Comparison of ENCODE assay signal across 8 mouse cellular contexts in the genomic region with DNA sequence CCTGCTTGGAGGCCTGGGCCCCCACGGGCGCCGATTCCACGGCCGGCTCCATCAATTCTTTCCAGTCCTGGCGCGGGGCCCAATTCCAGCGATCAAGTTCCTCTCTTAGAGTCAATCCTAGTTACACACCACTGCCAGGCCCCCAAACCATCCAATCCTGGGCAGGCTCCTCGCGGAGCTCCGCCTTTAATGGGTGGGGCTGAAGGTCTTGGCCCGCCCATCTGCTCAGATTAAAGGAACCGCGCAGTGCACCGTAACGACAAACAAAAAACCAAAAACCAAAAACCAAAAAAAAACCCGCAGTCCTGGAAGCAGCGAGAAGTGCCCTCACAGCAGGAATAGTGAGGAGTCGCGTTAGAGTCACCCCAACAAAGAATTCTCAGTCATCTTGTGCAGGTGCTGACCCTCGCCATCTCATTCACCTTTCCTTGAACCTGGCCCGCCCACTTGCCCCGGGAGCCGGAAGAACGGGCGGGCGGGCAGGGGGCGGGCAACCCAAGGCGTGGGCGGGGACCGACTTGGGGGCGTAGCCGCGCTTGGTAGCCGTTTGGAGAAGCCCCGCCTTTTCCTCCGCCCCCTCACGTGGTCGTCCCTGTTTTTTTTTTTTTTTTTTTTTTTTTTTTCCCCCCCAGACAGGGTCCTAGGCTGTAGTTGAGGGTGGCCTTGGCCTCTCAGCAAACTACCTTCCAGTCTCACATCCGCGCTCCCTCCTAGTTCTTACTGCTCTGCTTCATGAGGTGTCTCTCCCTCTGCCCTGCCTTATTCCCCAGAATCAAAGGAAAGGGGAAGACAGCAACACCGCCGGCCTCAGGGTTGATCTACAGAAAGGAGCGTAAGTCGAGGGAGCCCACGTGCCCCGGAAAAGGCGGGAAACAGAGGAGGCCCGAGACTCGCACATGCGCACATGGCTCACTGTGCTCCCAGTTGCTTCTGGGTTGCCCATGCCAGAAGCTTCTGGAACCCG. TPM values are rescaled to one million over a fixed set of nuclear protein-coding genes. Genes with fewer than 3 reads are reported as not detected.
DNase-seq lines count a peak whose midpoint lies in the region; ATAC-seq and TF ChIP-seq lines count a peak whose summit lies in the region.

No protein-coding gene starts in this region.

- H3K4me2 ChIP-seq in heart, embryonic 12.5 days, result peak overlapping the region; percentile 84
- H3K4me2 ChIP-seq in kidney, postnatal 0 days (ENCODE audit: low read length), result peak overlapping the region; percentile 87
- peak overlapping the region; percentile 97 for H3K4me2 ChIP-seq in liver, embryonic 11.5 days
- peak overlapping the region; percentile 76 for H3K4me2 ChIP-seq in stomach, embryonic 14.5 days (replicated peaks; ENCODE audit: low read depth, low read length)

- TF ChIP-seq POLR2A in brain, embryonic 14.5 days (IDR thresholded peaks at IDR 0.05; ENCODE audit: borderline replicate concordance, extremely low read depth, insufficient read depth, insufficient read length, poor library complexity, severe bottlenecking), result no peak

- no peaks in the 10 kb centered on the region for H3K79me2 ChIP-seq in C2C12 (ENCODE audit: control insufficient read depth, insufficient read depth)

- no peaks in the 10 kb centered on the region for H3K36me3 ChIP-seq in C2C12 (ENCODE audit: control insufficient read depth, insufficient read depth)
- no peaks in the 10 kb centered on the region; the same call in 1 of the 2 replicates for H3K36me3 ChIP-seq in erythroblast, embryonic 14.5 days (ENCODE audit: control insufficient read depth)
- H3K36me3 ChIP-seq in heart, embryonic 12.5 days, result no peaks in the 10 kb centered on the region
- no peaks in the 10 kb centered on the region for H3K36me3 ChIP-seq in kidney, postnatal 0 days (ENCODE audit: insufficient read depth, low read length)
- no peaks in the 10 kb centered on the region for H3K36me3 ChIP-seq in liver, embryonic 11.5 days (ENCODE audit: control insufficient read depth, insufficient read depth, low read length)
- H3K36me3 ChIP-seq in stomach, embryonic 14.5 days (ENCODE audit: control insufficient read depth, insufficient read depth, low read length), result no peaks in the 10 kb centered on the region

- ATAC-seq in heart, embryonic 12.5 days (ENCODE audit: insufficient number of reproducible peaks, low FRiP score), result peak; percentile 97
- peak; percentile 97 for ATAC-seq in kidney, postnatal 0 days (replicated peaks; ENCODE audit: low FRiP score, low read depth)
- ATAC-seq in liver, embryonic 11.5 days (replicated peaks; ENCODE audit: low FRiP score), result peak; percentile 96
- ATAC-seq in stomach, embryonic 14.5 days (ENCODE audit: insufficient number of reproducible peaks, insufficient read depth, low FRiP score, low read depth), result peak; percentile 96

- no peaks in the 10 kb centered on the region for H3K9me3 ChIP-seq in erythroblast, embryonic 14.5 days (ENCODE audit: control insufficient read depth, low read length)
- no peaks in the 10 kb centered on the region for H3K9me3 ChIP-seq in heart, embryonic 12.5 days (replicated peaks)
- no peaks in the 10 kb centered on the region for H3K9me3 ChIP-seq in kidney, postnatal 0 days (replicated peaks; ENCODE audit: low read length)
- H3K9me3 ChIP-seq in liver, embryonic 11.5 days (ENCODE audit: control insufficient read depth, low read length), result no peaks in the 10 kb centered on the region; the same call in 1 of the 2 replicates
- H3K9me3 ChIP-seq in stomach, embryonic 14.5 days (ENCODE audit: control insufficient read depth, low read depth, low read length), result no peaks in the 10 kb centered on the region

- WGBS in heart, embryonic 12.5 days, result 6% methylated on average over 51 of the region's 52 CpGs
- WGBS in kidney, postnatal 0 days, result 7% methylated on average over 49 of the region's 52 CpGs
- WGBS in liver, embryonic 11.5 days, result 6% methylated on average over 52 of the region's 52 CpGs
- 5% methylated on average over 50 of the region's 52 CpGs for WGBS in stomach, embryonic 14.5 days

- H3K79me3 ChIP-seq in C2C12 (ENCODE audit: low read depth), result no peaks in the 10 kb centered on the region

- H3K4me1 ChIP-seq in erythroblast, embryonic 14.5 days (ENCODE audit: control insufficient read depth), result peaks cover 41% of the 10 kb centered on the region
- H3K4me1 ChIP-seq in heart, embryonic 12.5 days (replicated peaks), result peaks cover 17% of the 10 kb centered on the region
- peaks cover 11% of the 10 kb centered on the region for H3K4me1 ChIP-seq in kidney, postnatal 0 days (replicated peaks; ENCODE audit: insufficient read depth, low read length)
- peaks cover 18% of the 10 kb centered on the region for H3K4me1 ChIP-seq in liver, embryonic 11.5 days (replicated peaks; ENCODE audit: control insufficient read depth, insufficient read depth, low read length)
- peaks cover 13% of the 10 kb centered on the region; the same call in 1 of the 2 replicates for H3K4me1 ChIP-seq in stomach, embryonic 14.5 days (ENCODE audit: control insufficient read depth, insufficient read depth, low read length)

- peak; percentile 98 for DNase-seq in brain, embryonic 14.5 days (ENCODE audit: low read depth)
- peak; percentile 97 for DNase-seq in kidney, postnatal 0 days (ENCODE audit: low spot score)
- peak; percentile 93 for DNase-seq in liver, embryonic 11.5 days (ENCODE audit: low spot score)
- DNase-seq in naive thymus-derived CD4-positive, alpha-beta T cell, adult 2 months (ENCODE audit: low read depth), result peak; percentile 97

- 0 out of 2 replicates have a peak overlapping the region, but pooled peaks have one; percentile 1 for H3K27ac ChIP-seq in heart, embryonic 12.5 days (ENCODE audit: poor library complexity, severe bottlenecking)
- H3K27ac ChIP-seq in kidney, postnatal 0 days, result peak overlapping the region; percentile 54
- H3K27ac ChIP-seq in liver, embryonic 11.5 days (ENCODE audit: low read depth, low read length), result no peak overlapping the region
- H3K27ac ChIP-seq in stomach, embryonic 14.5 days (ENCODE audit: low read length), result peak overlapping the region; percentile 58; the same call in 1 of the 2 replicates

- H3ac ChIP-seq in C2C12 (ENCODE audit: control insufficient read depth, insufficient read length, low read depth), result no peak overlapping the region

- no peak for TF ChIP-seq CTCF in C2C12 (IDR thresholded peaks at IDR 0.05; ENCODE audit: control insufficient read depth, insufficient read depth, insufficient read length)
- no peak for TF ChIP-seq CTCF in brain, embryonic 14.5 days (IDR thresholded peaks at IDR 0.05; ENCODE audit: borderline replicate concordance, extremely low read depth, insufficient read depth, insufficient read length)
- TF ChIP-seq CTCF in kidney, postnatal 0 days (IDR thresholded peaks at IDR 0.05; ENCODE audit: low read depth), result no peak

- no peaks in the 10 kb centered on the region for H3K27me3 ChIP-seq in C2C12 (ENCODE audit: control insufficient read depth, insufficient read depth, insufficient read length)
- peaks cover 17% of the 10 kb centered on the region for H3K27me3 ChIP-seq in erythroblast, embryonic 14.5 days (ENCODE audit: control insufficient read depth)
- no peaks in the 10 kb centered on the region for H3K27me3 ChIP-seq in heart, embryonic 12.5 days (replicated peaks)
- H3K27me3 ChIP-seq in kidney, postnatal 0 days (ENCODE audit: insufficient read depth, low read length), result no peaks in the 10 kb centered on the region
- H3K27me3 ChIP-seq in liver, embryonic 11.5 days (replicated peaks; ENCODE audit: control insufficient read depth, insufficient read depth, low read length), result no peaks in the 10 kb centered on the region
- H3K27me3 ChIP-seq in stomach, embryonic 14.5 days (ENCODE audit: control insufficient read depth, insufficient read depth, low read length), result no peaks in the 10 kb centered on the region

- peak overlapping the region; percentile 78 for H3K9ac ChIP-seq in heart, embryonic 12.5 days
- H3K9ac ChIP-seq in kidney, postnatal 0 days (ENCODE audit: low read depth, low read length), result peak overlapping the region; percentile 64
- peak overlapping the region; percentile 78 for H3K9ac ChIP-seq in liver, embryonic 11.5 days (ENCODE audit: low read depth, low read length)
- H3K9ac ChIP-seq in stomach, embryonic 14.5 days (replicated peaks; ENCODE audit: low read depth, low read length), result peak overlapping the region; percentile 45

- H3K4me3 ChIP-seq in C2C12 (ENCODE audit: insufficient read depth, poor library complexity, severe bottlenecking), result peak overlapping the region; percentile 30
- H3K4me3 ChIP-seq in erythroblast, embryonic 14.5 days (replicated peaks), result peak overlapping the region; percentile 71
- H3K4me3 ChIP-seq in heart, embryonic 12.5 days, result peak overlapping the region; percentile 63
- peak overlapping the region; percentile 78 for H3K4me3 ChIP-seq in kidney, postnatal 0 days (replicated peaks; ENCODE audit: low read depth, low read length)
- peak overlapping the region; percentile 76 for H3K4me3 ChIP-seq in liver, embryonic 11.5 days (ENCODE audit: low read depth, low read length)
- H3K4me3 ChIP-seq in stomach, embryonic 14.5 days (ENCODE audit: low read depth, low read length), result peak overlapping the region; percentile 58

RNA-seq across cellular contexts. Expression of a gene that starts 2.7 kb away (rescaled TPM):
- polyA plus RNA-seq in C2C12 (2012; fragmentation: generic; extraction: Trizol), result 3.0 TPM
- 12.0 and 13.0 TPM in 2 replicates for polyA plus RNA-seq in brain, embryonic 14.5 days (2012; rRNA removed)
- 0.22 and 0.32 TPM in 2 replicates for polyA plus RNA-seq in erythroblast, embryonic 14.5 days (2012)
- polyA plus RNA-seq in heart, embryonic 12.5 days (2016; fragmentation: Nextera tagmentation; extraction: Ambion mirVana), result 4.1 and 5.9 TPM in 2 replicates
- polyA plus RNA-seq in kidney, postnatal 0 days (2015; fragmentation: Nextera tagmentation; extraction: Ambion mirVana), result 6.4 and 6.5 TPM in 2 replicates
- 2.3 and 2.5 TPM in 2 replicates for polyA plus RNA-seq in liver, embryonic 11.5 days (2014; fragmentation: Nextera tagmentation; extraction: Ambion mirVana)
- 3.7 and 5.3 TPM in 2 replicates for polyA plus RNA-seq in stomach, embryonic 14.5 days (2014; fragmentation: Nextera tagmentation; extraction: Ambion mirVana)

RNA-seq across cellular contexts. Expression of a gene that starts 16.8 kb away (rescaled TPM):
- not detected for polyA plus RNA-seq in C2C12 (2012; fragmentation: generic; extraction: Trizol)
- polyA plus RNA-seq in brain, embryonic 14.5 days (2012; rRNA removed), result not detected in 2 replicates
- polyA plus RNA-seq in erythroblast, embryonic 14.5 days (2012), result not detected in 2 replicates
- polyA plus RNA-seq in heart, embryonic 12.5 days (2016; fragmentation: Nextera tagmentation; extraction: Ambion mirVana), result not detected in 2 replicates
- polyA plus RNA-seq in kidney, postnatal 0 days (2015; fragmentation: Nextera tagmentation; extraction: Ambion mirVana), result 0.43 and 0.47 TPM in 2 replicates
- 0.38 TPM in 1 of 2 replicates, not detected in the other for polyA plus RNA-seq in liver, embryonic 11.5 days (2014; fragmentation: Nextera tagmentation; extraction: Ambion mirVana)
- 0.58 TPM in 1 of 2 replicates, not detected in the other for polyA plus RNA-seq in stomach, embryonic 14.5 days (2014; fragmentation: Nextera tagmentation; extraction: Ambion mirVana)

RNA-seq across cellular contexts. Expression of a gene that starts 26.3 kb away (rescaled TPM):
- 0.08 TPM for polyA plus RNA-seq in C2C12 (2012; fragmentation: generic; extraction: Trizol)
- 1.2 TPM in 1 of 2 replicates, not detected in the other for polyA plus RNA-seq in brain, embryonic 14.5 days (2012; rRNA removed)
- polyA plus RNA-seq in erythroblast, embryonic 14.5 days (2012), result not detected in 2 replicates
- polyA plus RNA-seq in heart, embryonic 12.5 days (2016; fragmentation: Nextera tagmentation; extraction: Ambion mirVana), result not detected in 2 replicates
- not detected in 2 replicates for polyA plus RNA-seq in kidney, postnatal 0 days (2015; fragmentation: Nextera tagmentation; extraction: Ambion mirVana)
- polyA plus RNA-seq in liver, embryonic 11.5 days (2014; fragmentation: Nextera tagmentation; extraction: Ambion mirVana), result not detected in 2 replicates
- 0.55 TPM in 1 of 2 replicates, not detected in the other for polyA plus RNA-seq in stomach, embryonic 14.5 days (2014; fragmentation: Nextera tagmentation; extraction: Ambion mirVana)
